Mouse (Mus musculus) heart, adult 2 months (tissue): ENCODE data around the gene Krt36.

Source experiments
- CTCF ChIP-seq: fragments of 200-600 bp; IDR thresholded peaks from 2 replicates; pipeline ENCODE4 v1.8.1; 2022; ENCODE audit warnings: antibody characterized with exemption, mild to moderate bottlenecking, moderate library complexity
- EP300 ChIP-seq: fragments of 200-500 bp; IDR thresholded peaks from 2 replicates; pipeline ENCODE4 v1.6.1; 2011; ENCODE audit warnings: low read depth, low read length, control low read depth; ENCODE audit not compliant: insufficient read depth

DNA sequence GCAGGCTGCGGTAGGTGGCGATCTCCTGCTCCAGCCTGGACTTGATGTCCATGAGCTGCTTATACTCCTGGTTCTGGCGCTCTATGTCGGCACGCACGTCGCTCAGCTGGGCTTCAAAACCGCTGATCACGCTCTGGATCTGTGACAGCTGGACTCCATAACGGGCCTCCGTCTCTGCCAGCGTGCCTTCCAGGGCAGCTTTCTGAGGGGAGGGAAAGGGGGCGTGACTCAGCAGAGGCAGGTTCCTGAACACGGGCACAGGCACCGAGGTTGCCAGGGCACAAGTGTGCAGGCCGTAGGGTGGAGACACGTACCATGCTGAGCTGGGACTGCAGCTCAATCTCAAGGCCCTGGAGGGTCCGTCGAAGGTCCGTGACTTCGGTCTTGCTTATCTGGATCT is 35.5 kb upstream of the Krt36 start:
- no peak for TF ChIP-seq CTCF
- TF ChIP-seq EP300 = no peak
